Mouse (Mus musculus) liver (tissue): ENCODE measurements around the gene Rab25.
A peak's percentile ranks its signal among the peaks of the same experiment; 100 is the strongest.

Experiments
- DNase-seq: peaks from one replicate; pipeline ENCODE4 v3.0.0-alpha.2; 2020; ENCODE audit warnings: mixed read lengths

The Rab25 gene

GRCm38 (mm10) chr3:88523027-88523426, 25.1 kb downstream of the Rab25 start:
- DNase-seq = no peak

GRCm38 (mm10) chr3:88521803-88522331, 26.2 kb downstream of the Rab25 start:
- DNase-seq = peak; percentile 80

- no peak for DNase-seq
These were observed 26.9 kb downstream of the Rab25 start for GRCm38 (mm10) chr3:88521156-88521555.

DNA sequence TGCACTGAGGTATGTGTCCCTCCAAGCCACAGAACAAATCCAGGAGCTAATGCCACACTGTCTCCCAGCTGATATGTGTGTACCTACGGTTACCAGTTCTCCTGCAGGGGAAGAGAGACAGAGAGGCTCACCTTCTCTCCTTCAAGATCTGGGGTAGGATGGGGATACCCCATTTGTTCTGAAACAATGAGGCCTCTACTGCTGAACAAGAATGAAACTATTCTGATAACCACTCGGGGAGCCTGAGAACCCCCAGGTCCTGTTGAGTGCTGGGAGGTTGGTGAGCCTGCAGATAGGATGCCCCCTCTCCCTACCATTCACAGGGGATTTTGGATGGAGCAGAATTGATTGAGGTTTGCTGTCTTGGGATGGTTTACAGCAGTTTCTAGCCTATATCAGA, 28.0 kb downstream of the Rab25 start:
- no peak for DNase-seq

DNA sequence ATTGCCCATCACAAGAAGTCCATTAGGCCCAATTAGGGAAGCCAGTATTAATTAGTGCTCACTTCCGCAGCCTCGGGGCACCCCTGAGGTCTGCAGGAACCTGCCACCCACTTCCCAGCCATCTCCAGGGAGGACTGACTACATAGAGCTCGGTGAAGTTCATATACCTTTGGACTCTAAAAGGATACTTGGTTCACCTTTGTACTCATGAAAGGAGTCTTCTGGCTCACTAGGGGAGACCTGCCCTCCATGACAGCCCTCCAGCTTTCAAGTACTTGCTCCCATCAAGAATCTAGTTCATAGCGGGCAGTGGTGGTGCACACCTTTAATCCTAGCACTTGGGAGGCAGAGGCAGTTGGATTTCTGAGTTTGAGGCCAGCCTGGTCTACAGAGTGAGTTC, 29.7 kb downstream of the Rab25 start:
- DNase-seq = no peak

DNA sequence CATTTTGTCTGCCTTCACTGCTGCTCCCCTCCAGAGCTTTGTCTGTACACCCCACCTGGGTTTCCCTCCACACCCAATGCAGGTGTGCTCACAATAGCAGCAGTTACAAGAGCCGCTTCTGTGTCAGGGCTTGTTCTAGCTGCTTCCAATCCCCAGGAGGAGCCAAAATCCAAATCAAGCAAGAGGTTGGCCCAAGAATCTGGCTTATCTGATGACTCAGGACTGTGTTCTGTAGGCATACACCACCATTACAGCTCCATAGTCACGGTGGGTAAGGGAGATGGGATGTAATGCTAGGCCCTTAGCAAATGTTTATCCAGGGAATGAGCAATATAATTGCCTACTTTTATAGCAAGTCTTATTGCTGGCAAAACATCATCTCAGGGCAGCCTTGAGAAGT, 31.7 kb downstream of the Rab25 start:
- DNase-seq = no peak

DNA sequence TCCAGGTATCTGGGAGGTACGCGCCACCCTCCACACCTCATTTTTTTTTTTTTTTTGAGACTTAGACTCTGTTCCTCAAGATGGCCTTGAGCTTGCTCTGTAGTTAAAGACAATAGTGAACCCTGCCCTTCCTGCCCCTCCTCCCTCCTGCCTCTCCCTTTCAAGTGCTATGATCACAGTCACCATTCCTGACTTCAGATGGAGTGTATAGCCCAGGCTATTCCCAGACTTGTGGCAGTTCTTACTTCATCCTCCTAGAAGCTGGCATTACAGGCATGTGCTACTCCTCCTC, 33.1 kb downstream of the Rab25 start:
- DNase-seq = no peak

GRCm38 (mm10) chr3:88514231-88515094, 33.6 kb downstream of the Rab25 start:
- no peak for DNase-seq

- no peak for DNase-seq
These were observed 34.5 kb downstream of the Rab25 start for GRCm38 (mm10) chr3:88513546-88514115.

DNA sequence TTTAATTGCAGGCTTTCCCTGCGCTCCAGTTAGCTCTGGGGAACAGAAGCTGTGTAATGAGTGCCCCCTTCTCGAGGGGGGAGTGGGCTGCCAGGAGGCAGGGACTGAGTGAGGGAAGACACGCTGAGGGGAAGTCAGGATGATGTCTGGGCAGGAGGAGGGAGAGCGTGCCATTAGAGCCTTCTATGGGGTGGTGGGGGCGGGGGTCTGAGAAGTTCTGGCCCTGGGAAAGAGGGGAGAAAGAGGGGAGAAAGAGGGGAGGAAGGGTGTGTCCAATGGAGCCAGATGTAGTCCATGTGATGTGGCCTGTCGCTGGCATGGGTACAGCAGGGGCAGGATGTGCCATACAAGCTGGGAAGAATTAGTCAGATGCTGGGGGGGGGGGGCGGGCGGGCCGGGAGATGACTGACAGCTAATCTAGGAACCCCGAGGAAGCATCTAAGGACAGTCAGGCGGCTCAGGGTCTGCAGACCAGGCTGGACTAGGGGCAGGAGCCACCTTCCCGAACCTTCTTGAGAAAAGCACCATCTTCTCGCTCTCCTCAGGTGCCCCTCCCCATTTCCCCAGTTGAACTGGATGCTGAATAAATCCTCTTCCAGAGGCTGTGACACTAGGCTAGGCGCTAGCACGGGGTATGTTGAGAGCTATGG, 35.1 kb downstream of the Rab25 start:
- DNase-seq = no peak

DNA sequence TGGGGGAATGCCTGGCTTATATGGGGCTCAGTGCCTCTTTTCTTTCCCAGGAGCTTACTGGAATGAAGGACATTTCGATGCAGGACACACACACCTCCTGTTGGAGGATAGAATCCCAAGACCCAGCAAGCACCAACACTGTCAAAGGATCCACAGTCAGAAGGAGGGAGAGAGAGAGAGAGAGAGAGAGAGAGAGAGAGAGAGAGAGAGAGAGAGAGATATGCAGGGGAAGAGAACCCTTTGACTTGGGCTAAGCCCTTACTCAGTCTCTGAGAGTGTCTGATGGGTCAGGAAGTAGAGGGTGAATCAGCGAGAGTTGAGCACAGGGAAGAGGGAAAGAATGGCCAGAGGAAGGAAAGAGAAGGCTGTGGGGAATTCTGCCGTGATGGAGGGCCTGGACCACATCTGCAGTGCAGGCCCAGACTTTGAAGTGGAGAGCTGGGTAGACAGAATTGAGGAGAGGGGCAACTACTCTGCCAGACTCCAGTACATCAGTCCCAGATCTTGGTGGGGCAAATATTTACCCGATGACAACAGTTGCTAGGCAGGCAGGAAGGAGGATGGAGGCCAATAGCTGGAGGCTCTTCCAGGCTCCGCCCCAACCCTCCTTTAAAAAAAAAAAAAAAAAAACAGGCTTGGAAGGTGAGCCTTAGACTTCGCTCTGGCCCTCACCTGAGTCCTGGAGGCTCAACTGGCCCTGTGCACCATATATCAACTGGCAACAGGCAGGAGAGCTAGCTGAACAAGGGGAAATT, 35.8 kb downstream of the Rab25 start:
- DNase-seq = no peak

DNA sequence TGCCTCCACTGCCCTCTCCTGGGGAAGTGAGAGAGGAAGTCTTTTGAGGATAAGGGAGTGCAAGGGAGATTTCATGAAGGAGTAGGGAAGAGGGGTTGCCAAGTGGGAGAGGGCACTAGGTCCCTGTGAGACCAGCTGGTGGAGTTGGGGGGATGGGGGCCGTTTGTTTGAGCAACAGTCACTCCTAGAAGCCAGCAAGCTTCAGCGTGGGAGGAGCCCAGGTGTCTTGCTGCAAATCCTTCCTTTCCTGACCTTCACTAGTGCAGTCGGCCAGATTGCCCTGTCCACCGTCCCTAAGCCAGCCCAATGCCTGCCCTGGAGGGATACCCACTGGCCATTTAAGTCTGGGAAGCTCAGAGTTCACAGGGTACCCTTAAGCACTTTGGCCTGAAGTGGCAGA, 36.5 kb downstream of the Rab25 start:
- DNase-seq = no peak

GRCm38 (mm10) chr3:88510421-88511289, 37.4 kb downstream of the Rab25 start:
- DNase-seq = no peak

- DNase-seq = peak; percentile 93
These were observed 38.2 kb downstream of the Rab25 start, which contains the start of gene Lmna for GRCm38 (mm10) chr3:88509692-88510420. TSS of gene Lmna (minus strand) at chr3:88509956.

DNA sequence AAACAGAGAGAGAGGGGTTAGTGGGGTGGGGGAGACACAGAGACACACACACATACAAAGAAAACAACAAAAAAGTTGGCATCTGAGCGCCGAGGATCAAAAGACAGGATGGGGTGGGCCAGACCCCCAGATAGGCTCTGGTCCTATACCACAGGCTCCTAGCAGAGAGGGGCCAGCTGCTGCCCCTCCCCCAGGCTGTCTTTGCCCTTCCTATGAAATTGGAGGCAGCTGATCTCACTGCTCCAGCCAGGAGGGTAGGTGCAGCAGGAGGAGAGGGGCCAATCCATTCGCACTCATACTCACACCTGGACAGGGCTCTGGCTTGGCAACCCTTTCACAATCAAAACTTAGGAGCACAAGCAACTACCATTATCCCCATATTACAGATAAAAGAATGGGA, 38.9 kb downstream of the Rab25 start:
- DNase-seq = no peak

DNA sequence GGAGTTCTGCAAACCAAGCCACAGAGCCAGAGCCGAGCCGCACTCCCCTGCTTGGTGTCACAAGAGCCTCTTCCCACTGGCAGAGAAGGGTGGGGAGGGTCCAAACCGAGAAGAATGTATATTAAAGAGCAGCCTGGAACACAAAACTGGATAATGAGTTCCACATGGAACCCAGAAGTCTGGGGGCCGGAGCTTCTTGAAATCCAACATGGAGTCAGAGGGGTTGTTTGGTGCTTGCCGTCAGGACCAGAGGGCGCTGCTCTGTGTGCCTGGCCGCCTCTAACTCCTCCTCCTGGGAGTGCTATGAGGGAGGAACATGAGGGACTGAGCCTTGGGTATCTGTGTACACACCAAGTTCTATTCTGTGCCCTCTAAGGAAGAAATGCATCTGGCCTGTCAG, 42.3 kb downstream of the Rab25 start:
- DNase-seq = no peak

GRCm38 (mm10) chr3:88505081-88505480, 43.0 kb downstream of the Rab25 start:
- DNase-seq = no peak

- no peak for DNase-seq
These were observed 44.0 kb downstream of the Rab25 start for GRCm38 (mm10) chr3:88503881-88504746.

- DNase-seq = no peak
These were observed 44.6 kb downstream of the Rab25 start for GRCm38 (mm10) chr3:88503505-88503863.
